Mouse (Mus musculus) brain, embryonic 18.5 days (tissue): Measurements from ENCODE around the gene Sox5.
A peak's percentile ranks its signal among the peaks of the same experiment; 100 is the strongest.

Experiments used
- DNase-seq: peaks from one replicate; pipeline ENCODE4 v3.0.0-alpha.2; 2012; ENCODE audit warnings: low read depth, low spot score

The Sox5 gene

GRCm38 (mm10) chr6:143957063-143957462 lies 824.7 kb downstream of the Sox5 start:
- DNase-seq = no peak

- no peak for DNase-seq
Observed at GRCm38 (mm10) chr6:143948553-143949308, 833.0 kb downstream of the Sox5 start.

- no peak for DNase-seq
Observed at GRCm38 (mm10) chr6:143948071-143948470, 833.7 kb downstream of the Sox5 start.

- no peak for DNase-seq
Observed at GRCm38 (mm10) chr6:143943126-143943525, 838.7 kb downstream of the Sox5 start.

- DNase-seq = peak; percentile 8
Observed at GRCm38 (mm10) chr6:143941291-143941785, 840.4 kb downstream of the Sox5 start.

GRCm38 (mm10) chr6:143923146-143923545 lies 858.6 kb downstream of the Sox5 start:
- DNase-seq = no peak

GRCm38 (mm10) chr6:143918405-143918947 lies 863.3 kb downstream of the Sox5 start:
- DNase-seq = no peak

- no peak for DNase-seq
Observed at GRCm38 (mm10) chr6:143916152-143916735, 865.5 kb downstream of the Sox5 start.

- DNase-seq = no peak
Observed at GRCm38 (mm10) chr6:143915686-143916085, 866.1 kb downstream of the Sox5 start.

- no peak for DNase-seq
Observed at GRCm38 (mm10) chr6:143912316-143912715, 869.5 kb downstream of the Sox5 start.

GRCm38 (mm10) chr6:143904693-143905031 lies 877.1 kb downstream of the Sox5 start:
- no peak for DNase-seq

GRCm38 (mm10) chr6:143903981-143904692 lies 877.6 kb downstream of the Sox5 start:
- no peak for DNase-seq

- DNase-seq = no peak
Observed at GRCm38 (mm10) chr6:143900871-143901270, 880.9 kb downstream of the Sox5 start.

- DNase-seq = no peak
Observed at GRCm38 (mm10) chr6:143895092-143895491, 886.7 kb downstream of the Sox5 start.

GRCm38 (mm10) chr6:143892869-143893268 lies 888.9 kb downstream of the Sox5 start:
- DNase-seq = no peak

GRCm38 (mm10) chr6:143888556-143888955 lies 893.2 kb downstream of the Sox5 start:
- no peak for DNase-seq

- DNase-seq = no peak
Observed at GRCm38 (mm10) chr6:143878525-143878924, 903.3 kb downstream of the Sox5 start.

GRCm38 (mm10) chr6:143868790-143869189 lies 913.0 kb downstream of the Sox5 start:
- no peak for DNase-seq

- DNase-seq = no peak
Observed at GRCm38 (mm10) chr6:143868155-143868685, 913.6 kb downstream of the Sox5 start.

- no peak for DNase-seq
Observed at GRCm38 (mm10) chr6:143867029-143867428, 914.7 kb downstream of the Sox5 start.

- no peak for DNase-seq
Observed at GRCm38 (mm10) chr6:143866566-143866965, 915.2 kb downstream of the Sox5 start.

GRCm38 (mm10) chr6:143862611-143863110 lies 919.1 kb downstream of the Sox5 start:
- DNase-seq = no peak
